Mouse (Mus musculus) kidney, adult 2 months (tissue): ENCODE data around the gene Odf3b.

Experiments
- CTCF ChIP-seq: fragments of 200-500 bp; conservative IDR thresholded peaks from 2 replicates; pipeline ENCODE4 v1.5.1; 2011; ENCODE audit warnings: low read depth, mild to moderate bottlenecking, control low read depth, low read length, moderate library complexity, mixed read lengths; ENCODE audit not compliant: insufficient read depth, insufficient read length
- POLR2A ChIP-seq: fragments of 200-500 bp; IDR thresholded peaks from one replicate; pipeline ENCODE4 v1.6.1; 2011; ENCODE audit warnings: low read depth, low read length, control low read depth

DNA sequence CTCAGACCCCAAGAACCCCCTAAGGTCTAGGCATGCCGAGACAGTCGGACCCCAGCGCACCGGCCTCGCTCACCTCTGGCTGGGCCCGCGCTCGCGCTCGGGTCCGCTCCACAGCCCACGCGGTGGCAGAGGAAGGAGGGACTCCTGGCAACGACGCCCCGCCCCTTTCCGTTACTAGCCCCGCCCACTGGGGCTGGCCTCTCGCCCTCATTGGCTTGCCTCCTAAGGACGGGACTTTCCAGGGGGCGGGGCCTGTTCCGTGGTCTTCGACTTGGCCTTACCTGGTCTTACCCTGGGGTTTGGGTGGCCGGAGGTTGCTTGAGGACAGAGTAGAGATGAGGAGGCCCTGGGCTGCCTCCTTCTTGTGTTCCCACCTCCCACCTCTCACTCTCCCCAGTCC lies 31.0 kb upstream of the Odf3b start, which contains the start of gene Syce3:
- TF ChIP-seq POLR2A (no peak), CTCF (no peak)
